Mouse (Mus musculus): ENCODE results near the gene Mrpl39.

The Mrpl39 gene

GRCm38 (mm10) chr16:84735166-84736105 lies at the start of gene Mrpl39:
Gene Mrpl39, minus strand, starts transcription at chr16:84735742.
- DNase-seq = peak; percentile 99

DNA sequence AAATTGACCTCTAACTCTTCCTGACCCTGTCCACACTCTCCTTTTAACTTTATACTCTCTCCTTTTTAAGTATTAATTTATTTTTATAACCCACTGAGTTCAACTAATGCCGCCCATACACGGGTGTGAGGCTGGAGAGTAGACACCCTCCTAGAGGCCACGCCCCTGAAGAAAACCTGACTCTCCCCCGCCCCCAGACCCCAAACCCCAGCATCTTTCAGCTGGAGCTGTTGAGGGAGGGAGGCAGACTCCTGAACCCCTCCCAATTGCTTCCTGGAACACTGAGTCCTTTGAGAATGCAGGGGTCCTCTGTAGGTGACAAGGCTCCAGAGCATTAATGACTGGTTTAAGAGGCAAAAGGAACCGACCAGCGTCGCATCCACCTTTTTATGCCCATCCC lies 49.4 kb upstream of the Mrpl39 start:
- no peak for DNase-seq

DNA sequence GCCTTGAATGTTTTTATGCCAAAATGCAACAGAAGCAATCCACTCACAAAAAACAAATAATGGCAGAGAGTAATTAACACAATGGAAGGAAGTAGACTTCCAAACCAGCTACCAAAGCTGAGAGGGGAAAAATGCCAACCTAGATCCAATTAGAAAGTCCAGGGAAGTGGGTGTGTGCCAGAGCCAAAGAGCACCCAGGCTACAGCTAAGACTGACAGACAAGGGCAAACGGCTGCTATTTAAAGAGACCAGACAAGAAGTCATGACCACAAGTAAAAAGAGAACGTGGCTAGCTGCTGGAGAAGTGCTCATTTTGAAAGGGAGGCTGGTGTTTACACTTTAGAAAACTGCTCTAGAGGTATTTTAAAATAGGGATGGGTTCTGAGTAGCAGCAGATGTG lies 47.7 kb upstream of the Mrpl39 start:
- no peak for DNase-seq

- DNase-seq = no peak
These were observed 44.2 kb upstream of the Mrpl39 start for GRCm38 (mm10) chr16:84779718-84780117.

DNA sequence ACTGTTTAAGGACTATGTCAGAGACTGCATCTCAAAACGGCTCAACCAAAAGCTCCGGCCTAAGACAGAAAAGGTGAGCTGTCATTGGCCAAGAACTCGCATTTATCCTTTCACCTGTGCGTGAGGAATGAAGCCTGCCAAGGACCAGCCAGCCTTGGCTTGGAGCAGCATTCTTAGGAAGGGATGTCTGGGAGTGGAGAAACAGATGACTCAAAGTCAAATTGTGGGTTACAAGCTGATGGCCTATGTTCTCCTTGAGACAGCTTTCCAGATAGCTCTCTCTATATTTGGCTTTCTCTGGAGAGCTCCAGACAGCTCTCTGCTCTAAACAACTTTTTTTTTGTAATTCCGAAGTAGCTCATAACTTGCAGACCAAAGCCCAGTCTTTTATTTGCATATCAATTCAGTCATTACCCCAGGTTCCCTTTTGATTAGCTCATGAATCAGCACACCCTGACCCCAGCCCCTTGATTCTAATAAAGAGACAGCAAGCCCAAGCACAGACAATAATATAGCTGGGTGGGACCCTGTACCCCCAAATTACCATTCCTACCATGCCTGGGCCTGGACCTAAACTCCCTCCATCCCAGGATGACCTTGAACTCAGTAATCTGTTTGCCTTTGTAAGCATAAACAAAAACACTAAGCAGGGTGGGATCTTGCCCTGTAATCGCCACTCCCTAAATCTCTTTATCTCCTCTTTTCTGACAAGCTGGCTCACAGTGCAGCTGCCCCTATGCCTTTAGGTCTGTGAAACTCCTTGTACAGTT lies 43.5 kb upstream of the Mrpl39 start:
- DNase-seq = no peak

DNA sequence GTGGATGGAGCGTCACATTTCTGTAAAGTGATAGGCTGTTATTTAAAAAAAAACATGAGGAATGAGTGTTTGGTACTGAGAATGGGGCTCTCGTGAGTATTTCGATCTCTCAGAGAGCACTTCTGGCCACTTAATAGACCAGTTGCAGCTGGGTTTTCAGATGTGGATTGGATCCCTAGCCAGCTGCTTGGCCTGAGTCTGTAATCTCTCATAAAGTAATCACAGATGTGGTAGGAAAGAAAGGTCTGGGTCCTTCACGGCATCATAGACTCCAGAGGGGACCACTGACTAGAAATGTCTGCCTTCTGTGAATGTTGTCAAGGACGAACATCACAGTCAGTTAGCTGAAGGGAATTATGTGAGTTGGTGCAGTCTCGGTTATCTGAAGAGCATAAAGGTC lies 42.9 kb upstream of the Mrpl39 start:
- DNase-seq = no peak

DNA sequence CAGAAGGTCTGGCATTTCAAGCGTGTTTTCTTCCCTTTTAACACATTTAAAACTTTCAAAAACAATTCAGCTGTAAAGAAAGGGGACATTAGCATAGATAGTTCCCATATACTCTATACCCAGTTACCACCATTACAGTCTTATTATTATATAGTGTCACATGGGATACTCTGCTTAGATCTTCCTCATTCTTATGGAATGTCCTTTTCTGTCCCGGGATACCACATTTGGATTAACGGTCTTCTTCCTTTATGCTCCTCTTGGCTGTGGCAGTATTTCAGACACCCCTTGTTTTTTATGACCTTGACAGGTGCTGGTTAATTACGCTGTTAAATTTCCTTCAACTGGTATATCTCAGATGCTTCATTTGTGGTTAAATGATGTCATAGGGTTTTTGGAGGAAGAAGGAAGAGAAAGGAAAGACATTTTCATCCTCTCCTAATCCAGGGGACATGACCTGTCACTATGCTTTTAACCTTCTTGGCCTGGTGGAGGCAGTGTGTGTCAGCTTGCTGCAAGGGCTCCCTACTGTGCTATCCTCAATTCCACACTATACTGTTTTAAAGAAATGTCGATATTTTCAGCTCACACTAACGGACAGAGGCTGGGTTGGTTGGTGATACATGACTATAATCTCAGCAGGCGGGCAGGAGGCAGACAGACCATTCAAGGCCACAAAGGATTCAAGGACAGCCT lies 40.7 kb upstream of the Mrpl39 start:
- DNase-seq = no peak

- DNase-seq = no peak
These were observed 39.8 kb upstream of the Mrpl39 start for GRCm38 (mm10) chr16:84775356-84775755.

GRCm38 (mm10) chr16:84774761-84775231 lies 39.3 kb upstream of the Mrpl39 start:
- DNase-seq = peak; percentile 37

DNA sequence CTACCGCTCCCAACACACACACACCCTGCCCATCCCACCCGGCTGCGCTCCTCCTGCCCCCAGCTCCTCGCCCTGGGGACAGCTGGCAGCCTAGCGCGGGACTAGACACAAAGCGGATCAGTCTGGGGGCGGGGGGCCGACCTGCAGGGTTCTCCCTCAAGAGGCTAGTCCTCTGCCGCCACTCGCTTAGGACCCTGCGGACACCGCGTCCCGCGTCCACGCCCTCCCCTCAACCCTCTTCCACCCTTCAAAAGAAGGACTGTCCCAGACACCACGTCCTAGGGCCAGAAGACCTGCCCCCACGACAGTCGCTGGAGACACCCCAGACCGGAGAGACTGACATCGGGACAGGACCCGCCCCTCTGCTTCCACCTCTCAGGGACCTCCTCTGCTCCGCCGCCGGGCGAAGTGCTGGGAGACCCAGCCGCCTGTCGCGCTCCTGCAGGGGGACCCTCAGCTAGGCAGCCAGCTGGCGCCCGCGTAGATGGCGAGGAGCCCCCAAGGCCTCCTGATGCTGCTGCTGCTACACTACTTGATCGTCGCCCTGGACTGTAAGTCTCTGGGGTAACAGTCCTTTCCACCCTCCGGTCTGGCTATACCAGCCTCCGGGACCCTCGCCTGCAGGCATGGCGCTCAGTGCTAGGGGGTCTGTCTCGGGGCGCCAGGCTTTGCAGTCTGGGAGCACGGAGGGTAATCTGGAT lies 38.6 kb upstream of the Mrpl39 start, which contains the start of gene Jam2:
Gene Jam2, plus strand, starts transcription at position 121 of the 701 bp plus-strand sequence.
- peak; percentile 59 for DNase-seq

DNA sequence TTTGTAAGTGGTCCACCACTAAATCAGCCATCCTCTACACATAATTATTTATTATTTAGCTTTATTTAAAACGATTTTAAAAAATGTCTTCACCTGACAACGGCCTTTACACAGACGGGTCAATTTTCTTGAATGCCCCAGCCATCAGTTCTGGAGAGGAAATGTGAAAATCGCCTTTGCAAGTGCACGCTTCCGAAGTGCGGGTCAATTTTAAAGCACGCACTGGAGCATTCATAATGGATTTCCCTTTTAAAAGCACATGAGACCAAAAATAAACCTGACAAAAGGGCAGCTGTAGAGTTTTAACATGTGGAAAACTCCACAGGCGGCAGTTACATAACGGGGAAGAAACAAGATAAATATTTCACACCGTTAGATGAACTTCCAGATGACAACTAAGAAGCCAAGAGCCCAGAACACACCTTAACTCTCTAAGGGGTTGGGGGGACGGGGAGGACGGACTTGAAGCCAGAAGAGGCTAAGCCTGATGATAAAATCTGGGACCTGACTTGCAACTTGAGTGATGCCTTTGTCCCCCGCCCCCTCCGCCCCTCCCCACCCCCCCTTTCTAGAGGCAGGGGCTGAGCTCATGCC lies 37.8 kb upstream of the Mrpl39 start:
- no peak for DNase-seq

DNA sequence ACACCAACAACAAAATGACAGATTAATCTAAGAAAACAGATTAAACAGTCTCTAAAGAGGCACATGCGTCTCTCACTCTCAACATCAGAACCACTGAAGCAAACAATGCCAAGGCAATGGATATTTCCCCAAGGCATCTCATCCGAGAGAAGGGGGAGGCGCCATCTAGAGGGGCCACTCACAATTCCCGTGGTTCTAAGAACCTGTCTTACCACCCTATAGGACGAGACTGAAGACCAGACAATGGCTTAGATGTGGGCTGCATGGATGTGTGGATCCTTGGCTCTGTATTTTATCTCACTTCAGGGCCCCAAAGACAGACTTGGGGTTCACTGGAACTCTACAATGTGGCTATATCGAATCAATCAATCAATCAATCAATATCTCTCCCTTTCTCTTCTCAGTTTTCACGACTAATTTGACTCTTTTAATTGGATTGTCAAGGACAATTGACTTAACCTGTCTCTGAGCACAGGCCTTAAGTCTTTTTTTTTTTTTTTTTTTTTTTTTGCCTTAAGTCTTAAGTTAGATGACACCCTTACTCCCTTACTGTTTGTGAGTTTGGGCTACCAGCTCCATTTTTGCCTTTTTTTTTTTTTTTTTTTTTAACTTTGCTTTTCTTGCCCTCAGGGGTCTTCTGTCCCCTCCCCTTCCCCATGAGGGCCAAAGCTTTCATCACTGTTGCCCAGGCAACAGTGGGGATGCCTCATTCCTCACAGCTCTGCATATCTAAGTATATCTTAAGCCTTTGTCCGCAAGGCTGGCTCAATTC lies 37.1 kb upstream of the Mrpl39 start:
- DNase-seq = no peak

- DNase-seq = no peak
These were observed 35.9 kb upstream of the Mrpl39 start for GRCm38 (mm10) chr16:84771461-84771860.

GRCm38 (mm10) chr16:84770891-84771290 lies 35.3 kb upstream of the Mrpl39 start:
- no peak for DNase-seq

DNA sequence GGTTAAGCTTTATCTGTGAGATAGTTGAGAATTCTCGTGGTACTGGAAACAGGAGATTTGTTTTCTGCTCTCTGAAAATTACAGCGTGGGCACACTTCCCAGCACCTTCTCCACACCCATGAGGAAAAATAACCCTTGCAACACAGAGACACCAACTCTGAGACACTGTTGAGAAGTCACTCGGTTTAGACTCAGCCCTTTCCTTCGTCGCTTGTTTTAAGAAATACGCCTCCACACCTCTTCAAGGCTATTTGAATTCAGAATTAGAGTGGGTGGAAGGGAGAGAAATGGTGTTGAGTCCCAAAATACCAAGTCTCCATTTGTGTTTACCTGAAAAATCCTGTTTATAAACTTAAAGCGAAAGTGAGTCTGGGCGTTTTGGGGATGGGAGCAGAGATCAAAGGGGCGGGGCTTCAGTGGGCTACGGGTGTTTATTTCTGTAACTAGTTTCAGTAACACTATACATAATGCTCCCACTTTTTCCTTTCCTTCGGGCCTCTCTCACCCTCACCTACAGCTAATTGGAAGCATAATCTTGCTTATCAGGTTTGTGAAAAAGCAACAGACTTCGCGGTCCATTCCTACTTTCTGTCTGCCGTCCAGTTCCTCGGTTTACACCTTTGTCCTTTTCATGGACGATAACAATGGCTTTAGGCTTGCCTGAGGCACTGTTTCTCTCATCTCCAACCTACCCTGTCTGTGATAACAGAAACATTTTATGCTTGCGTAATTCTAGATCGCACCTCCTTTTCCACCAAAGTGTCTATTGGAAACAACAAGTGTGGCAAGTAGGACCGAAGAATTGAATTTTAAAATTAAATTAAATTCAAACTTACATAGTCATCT lies 34.3 kb upstream of the Mrpl39 start:
- no peak for DNase-seq

DNA sequence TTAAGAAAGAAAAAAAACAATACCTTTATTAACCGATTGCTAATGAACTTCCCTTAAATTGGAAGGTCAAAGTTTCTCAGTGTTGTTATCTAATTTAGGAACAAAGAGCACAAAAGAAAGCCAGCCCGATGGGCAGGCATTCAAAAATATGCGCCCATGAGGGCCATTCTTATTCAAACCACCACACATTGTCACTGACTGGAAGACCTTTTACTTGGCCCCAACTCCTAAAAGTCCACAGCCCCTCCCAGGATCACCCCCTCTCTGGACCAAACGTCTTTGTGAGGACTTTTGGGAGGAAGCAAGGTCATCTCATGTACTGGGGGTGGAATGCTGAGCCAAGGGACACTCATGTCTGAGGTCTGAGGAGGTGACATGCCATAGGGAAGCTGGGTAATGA lies 33.6 kb upstream of the Mrpl39 start:
- DNase-seq = no peak

DNA sequence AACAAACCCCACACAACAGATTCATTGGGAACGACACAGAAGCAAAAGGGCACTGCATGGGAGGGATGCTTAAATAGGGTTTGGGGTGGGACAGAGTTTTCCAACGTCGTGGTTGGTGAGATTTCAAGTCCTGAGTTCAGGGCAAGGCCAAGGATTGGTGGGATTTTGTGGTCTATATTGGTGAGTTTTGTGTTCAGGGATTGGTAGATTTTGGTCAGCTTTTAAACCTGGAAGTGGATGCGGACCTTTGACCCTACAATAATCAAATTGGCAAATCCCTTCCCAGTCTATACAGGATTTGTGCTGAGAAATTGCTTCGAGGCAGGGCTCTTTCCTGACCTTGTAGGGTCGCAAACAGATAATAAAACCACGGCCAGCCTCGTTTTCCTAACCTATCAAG lies 32.4 kb upstream of the Mrpl39 start:
- DNase-seq = no peak

- DNase-seq = no peak
These were observed 10.3 kb upstream of the Mrpl39 start for GRCm38 (mm10) chr16:84745721-84746306.

- no peak for DNase-seq
These were observed 9.4 kb upstream of the Mrpl39 start for GRCm38 (mm10) chr16:84744703-84745490.
